Mouse (Mus musculus) v-Abl transformed pro-B cells (cell line): ENCODE measurements at regions not wholly inside any gene's neighbourhood (a gene's known extent, or its start where the extent isn't known, plus 50 kb on each side); places are given as distances from the start of the nearest gene placed in this dataset.

Experiments used
- in situ Hi-C, 2 experiments: fragments of 400-800 bp; cut with MboI; formaldehyde crosslinking; loops; one replicate each; pipeline ENCODE4 v1.15.1; 2025; ENCODE audit not compliant: unreplicated experiment in 2 of 2

- in situ Hi-C loops = loop anchor here (5.0 to 25.0 kb wide), 10 partner anchors 192 to 673 kb away; partner anchors contain the start of genes Ccdc71l (in 1 of the 2) and Hbp1 (in 1 of the 2)
Measured at GRCm38 (mm10) chr12:32635055-32635454, 184.3 kb upstream of the Nampt start.

DNA sequence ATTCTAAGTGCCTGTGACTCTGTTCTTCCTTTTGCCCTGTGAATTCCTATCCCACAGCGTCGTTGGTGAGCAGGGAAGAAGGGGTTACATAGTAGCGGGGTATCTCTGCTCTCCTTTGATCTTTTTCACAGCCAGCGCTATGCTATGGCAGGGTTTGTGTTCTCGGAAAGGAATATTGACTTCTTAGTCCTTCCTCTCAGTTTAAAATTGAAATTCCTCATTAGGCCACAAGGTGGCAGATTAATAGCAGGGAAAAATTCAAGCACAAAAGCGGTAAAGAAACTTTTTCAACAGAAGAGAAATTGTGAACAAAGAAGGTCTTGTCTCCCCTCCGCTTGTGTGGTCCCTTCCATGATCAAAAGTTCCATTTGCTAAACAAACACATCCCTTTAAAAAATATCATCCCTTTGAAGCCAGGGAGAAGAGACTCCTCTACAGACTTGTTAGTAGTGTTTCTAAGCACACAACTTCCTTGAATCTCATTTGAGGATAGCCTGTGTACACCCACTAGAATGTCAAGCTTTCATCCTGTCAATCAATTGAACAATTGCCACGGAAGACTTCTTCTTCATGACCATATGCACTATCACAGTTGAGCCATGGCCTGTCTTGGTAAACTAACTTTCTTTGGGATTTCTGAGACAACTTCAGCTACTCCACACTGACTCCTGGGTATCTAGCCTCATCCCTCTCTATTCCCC is 181.8 kb upstream of the Nampt start:
- in situ Hi-C loops = loop anchor here (5.0 to 25.0 kb wide), 10 partner anchors 190 to 675 kb away; partner anchors contain the start of genes Ccdc71l (in 1 of the 2) and Hbp1 (in 1 of the 2)

GRCm38 (mm10) chr12:32640591-32640990 is 178.8 kb upstream of the Nampt start:
- in situ Hi-C loops = loop anchor here (25.0 kb wide), 4 partner anchors 253 to 678 kb away; partner anchors contain the start of genes Ccdc71l (in 1 of the 2) and Hbp1 (in 1 of the 2)

DNA sequence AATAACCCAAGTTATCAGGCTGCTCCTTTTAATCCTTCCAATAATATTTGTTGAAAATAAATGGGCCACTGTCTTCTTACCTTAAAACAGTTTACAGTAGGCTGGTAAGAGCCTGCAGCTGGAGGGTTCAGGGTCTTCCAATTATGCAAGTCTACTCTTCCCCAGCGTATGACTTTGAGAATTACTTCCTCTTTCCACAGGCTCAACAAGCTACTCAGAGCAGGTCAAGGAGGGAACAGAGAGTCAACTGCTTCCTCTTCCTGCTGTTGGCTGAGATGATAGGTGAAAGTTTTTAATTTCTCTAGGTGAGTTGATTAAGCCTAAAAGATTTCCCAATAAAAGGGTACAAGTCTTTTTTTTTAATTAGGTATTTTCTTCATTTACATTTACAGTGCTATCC is 176.9 kb upstream of the Nampt start:
- in situ Hi-C loops = loop anchor here (25.0 kb wide), 4 partner anchors 255 to 680 kb away; partner anchors contain the start of genes Ccdc71l (in 1 of the 2) and Hbp1 (in 1 of the 2)

DNA sequence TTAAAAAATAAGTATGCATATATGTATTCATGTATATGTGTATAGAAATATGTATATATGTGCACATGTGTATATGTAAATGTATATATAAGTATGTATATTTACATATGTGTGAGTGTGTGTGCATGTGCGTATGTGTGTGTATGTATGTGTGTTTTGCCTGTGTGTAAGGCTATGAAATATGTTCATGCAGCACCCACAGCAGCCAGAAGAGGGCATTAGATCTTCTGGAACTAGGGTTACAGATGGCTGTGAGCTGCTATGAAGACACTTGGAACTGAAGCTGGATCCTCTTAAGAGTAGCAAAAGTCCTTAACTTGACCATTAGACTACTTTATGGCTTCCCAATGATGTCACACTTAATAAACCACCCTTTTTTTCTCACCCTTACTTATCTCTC is 166.2 kb upstream of the Nampt start:
- in situ Hi-C loops = no loop called here

DNA sequence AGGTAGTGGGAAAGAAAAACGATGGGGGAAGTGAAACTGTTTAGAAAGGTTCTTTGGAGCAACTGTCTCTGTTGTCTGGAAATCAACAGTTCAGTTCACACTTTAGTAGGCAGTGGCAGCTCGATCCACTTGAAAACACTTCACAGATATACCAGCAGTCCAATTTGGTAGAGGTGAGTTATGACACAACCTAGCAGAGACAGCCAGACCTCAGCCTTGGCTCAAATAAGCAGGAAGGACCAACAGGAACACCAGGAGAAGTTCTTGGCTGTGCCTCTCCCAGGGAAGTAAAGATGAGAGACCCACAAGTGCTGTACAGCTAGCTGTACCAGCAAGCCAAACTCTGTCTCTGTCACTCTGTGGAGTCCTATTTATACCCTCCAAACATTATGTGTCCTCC is 163.2 kb upstream of the Nampt start:
- in situ Hi-C loops = no loop called here

GRCm38 (mm10) chr12:32661782-32662413 is 157.4 kb upstream of the Nampt start:
- in situ Hi-C loops = no loop called here

- in situ Hi-C loops = no loop called here
Measured at GRCm38 (mm10) chr12:32666040-32666439, 153.3 kb upstream of the Nampt start.

DNA sequence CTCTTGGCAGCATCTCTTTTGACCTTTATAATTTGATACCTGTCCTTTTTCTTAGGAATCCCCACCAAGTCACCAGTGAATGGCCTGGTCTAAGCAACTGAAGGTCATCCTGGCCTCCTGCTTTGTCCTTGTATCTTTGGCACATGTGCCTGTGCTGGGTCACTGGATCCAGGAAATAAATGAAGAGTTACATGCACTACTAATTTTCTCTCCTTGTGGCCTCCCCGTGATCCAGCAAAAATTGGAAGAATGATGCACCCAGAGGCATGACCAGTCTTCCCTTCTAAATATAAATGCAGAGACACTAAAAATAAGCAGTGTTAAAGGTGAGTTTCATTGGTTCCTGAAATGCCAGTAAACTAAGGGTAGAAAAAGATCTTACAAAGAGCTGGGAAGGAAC is 141.4 kb upstream of the Nampt start:
- in situ Hi-C loops = no loop called here

DNA sequence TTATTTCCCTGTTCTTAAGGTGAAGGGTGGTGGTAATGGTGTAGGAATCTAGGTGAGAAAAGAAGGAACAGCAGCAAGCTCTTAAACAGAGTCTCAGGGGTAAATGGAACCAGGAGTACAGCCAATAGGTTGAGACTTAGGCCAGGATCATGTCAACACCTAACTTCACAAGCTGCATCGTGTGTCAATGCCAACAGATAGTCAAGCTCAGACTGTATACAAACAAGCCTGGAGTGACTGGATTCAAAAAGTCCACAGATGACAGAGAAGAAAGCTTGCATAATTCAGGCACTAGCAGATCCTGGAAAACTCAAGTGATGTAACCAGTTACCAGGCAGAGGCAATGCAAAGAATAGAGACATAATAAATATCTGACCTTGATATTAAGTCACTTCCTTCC is 140.6 kb upstream of the Nampt start:
- in situ Hi-C loops = no loop called here

DNA sequence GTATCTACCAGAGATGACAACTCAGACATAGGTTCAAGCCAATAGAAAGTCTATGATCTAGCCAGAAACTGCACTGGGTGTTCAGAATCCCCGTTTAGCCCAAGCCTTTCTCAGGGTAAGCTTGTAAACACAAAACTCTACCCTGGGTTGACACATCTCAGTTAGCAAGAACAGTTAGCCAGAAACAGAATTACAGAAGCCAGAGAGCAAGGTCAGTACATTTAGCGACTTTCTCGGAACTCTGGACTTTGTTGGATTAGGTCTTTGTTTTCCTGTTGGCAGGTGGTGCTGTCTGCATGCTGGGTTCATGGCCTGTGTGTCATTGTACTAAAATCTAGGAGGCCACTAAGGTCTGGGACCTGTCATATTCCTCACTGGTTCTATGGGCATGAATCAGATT is 137.4 kb upstream of the Nampt start:
- in situ Hi-C loops = no loop called here

DNA sequence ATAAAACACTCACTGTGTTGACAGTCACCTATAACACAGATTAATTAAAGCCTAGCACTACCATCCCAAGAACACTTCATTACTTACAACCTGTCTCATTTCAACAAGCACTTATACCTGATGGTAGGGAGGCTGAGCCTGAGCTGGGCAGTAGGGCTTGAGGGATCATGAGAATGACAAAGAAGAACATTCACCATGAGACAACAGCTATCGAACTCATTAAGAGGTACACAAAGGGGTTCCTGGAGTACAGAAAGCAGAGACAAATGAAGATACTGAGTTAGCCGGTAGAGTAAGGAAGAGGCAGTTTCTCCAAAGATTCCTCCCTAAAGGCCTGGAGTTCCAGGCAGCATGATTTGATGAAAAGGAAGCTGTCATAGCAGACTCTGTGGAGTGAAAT is 136.0 kb upstream of the Nampt start:
- in situ Hi-C loops = no loop called here

DNA sequence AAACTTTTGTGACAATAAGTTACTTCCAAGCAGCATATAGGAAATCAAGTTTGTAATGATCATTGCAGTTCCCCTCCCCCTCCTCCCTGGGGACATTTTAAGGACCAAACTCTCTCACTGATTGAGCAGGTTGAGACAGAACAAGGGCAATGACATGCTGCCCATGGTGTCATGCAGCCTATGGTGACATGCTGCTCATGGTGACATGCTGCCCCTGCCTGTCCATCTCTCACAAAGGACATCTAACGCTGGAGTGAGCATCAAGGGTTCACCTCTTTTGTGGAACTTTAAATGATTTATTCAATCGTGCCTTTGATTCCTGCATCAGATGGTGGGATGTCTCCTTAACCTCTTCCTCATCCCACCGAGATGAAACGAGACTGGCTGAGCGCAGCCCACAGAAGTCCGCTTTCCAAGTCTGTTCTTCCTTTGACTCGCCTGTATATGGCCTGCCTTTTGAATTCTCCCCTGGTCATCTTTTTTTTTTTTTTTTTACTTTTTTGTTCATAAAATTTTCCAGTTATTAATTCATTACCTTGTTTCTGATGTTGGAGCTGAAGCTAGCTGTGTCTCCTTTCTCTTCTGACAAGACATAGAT is 133.5 kb upstream of the Nampt start:
- in situ Hi-C loops = no loop called here

GRCm38 (mm10) chr12:32689361-32689760 is 130.0 kb upstream of the Nampt start:
- in situ Hi-C loops = no loop called here

DNA sequence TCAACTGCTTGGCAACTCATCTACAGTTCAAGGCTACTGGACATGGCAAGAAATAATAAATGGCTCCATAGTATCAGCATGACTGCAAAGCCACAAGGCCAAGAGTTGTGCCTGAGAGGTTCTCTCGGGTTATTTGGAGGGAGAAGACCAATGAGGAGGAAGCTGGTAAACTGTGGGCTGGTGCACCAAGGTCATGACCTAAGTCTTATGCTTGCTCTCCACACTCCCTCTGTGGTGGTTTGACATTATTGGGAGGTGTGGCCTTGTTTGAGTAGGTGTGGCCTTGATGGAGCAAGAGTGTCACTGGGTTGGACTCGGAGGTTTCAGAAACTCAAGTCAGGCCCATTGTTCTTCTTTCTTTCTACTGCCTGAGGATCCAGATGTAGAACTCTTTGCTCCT is 129.2 kb upstream of the Nampt start:
- in situ Hi-C loops = no loop called here

DNA sequence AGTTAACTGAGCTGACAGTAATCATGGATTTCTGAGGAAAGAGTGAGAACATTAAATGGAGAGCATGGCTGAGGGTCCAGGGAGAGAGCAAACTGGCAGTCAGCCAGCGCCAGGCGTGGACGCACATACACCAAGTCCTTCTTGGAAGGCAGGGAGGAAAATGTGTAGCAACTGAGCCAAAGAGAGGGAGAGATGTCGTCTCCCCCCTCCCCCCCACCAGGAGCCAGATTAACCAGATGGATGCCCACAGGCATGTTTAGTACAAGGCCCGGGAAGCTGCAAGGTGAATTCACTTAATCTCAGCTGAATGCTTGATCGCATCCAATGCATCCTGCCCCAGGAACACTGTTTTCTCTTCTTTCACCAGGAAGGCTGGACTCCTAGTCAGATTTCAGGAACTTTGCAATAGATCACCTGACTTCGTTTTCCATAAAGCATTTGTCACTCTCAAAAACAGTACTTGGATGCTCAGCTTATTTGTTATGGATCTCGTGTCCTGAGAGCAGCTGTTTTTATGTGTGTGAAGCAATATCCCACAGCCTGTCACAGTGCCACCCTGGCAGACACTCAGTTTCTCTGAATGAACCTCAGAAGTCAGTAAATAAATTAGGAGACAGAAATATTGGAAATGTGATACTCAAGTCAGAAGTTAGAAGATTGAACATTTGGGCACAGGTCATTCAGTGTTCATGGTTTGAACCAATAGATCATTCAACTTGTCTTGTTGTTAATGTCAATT is 127.1 kb upstream of the Nampt start:
- in situ Hi-C loops = no loop called here

- in situ Hi-C loops = no loop called here
Measured at GRCm38 (mm10) chr12:32692962-32693361, 126.4 kb upstream of the Nampt start.

- in situ Hi-C loops = no loop called here
Measured at GRCm38 (mm10) chr12:32693678-32694077, 125.7 kb upstream of the Nampt start.

GRCm38 (mm10) chr12:32696832-32697231 is 122.5 kb upstream of the Nampt start:
- in situ Hi-C loops = no loop called here

DNA sequence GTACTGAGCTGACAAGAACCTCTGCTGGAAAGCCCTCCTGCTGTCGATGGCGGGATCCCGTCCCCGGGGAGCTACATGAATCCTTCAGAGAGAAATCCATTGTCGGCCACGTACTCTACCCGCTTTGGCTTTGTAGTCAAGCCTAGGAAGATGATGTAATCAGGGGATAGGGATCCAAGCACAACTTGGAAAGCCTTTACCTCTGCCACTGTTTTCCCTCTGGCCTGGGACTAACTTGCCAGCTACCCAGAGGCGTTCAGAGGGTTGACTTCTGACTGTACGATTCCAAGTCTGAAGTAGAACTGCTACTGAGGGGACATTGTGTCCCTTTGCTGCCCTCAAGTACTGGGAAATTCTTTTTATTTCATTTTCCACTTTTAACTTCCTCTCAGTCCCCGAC is 110.2 kb upstream of the Nampt start:
- in situ Hi-C loops = no loop called here
